Mouse (Mus musculus) forebrain, embryonic 10.5 days (tissue): ENCODE results near the gene Itgae. TPM values are rescaled to one million over a fixed set of nuclear protein-coding genes. Genes with fewer than 3 reads are reported as not detected.

ENCODE experiments used
- DNase-seq: peaks from one replicate; pipeline ENCODE4 v3.0.0-alpha.2; 2017; ENCODE audit warnings: low spot score; ENCODE audit errors: extremely low spot score
- H3K27ac ChIP-seq: fragments of 300-500 bp; sonication (generic); 2 replicates; pipeline ENCODE4 v1.5.1; 2016; ENCODE audit warnings: mild to moderate bottlenecking
- H3K27me3 ChIP-seq: fragments of 300-500 bp; sonication (generic); 2 replicates; pipeline ENCODE4 v1.6.1; 2016; ENCODE audit warnings: mild to moderate bottlenecking; ENCODE audit not compliant: poor library complexity, severe bottlenecking
- H3K36me3 ChIP-seq: fragments of 300-500 bp; sonication (generic); replicated peaks from 2 replicates; pipeline ENCODE4 v1.6.1; 2016; ENCODE audit warnings: mild to moderate bottlenecking, moderate library complexity
- H3K4me1 ChIP-seq: fragments of 300-500 bp; sonication (generic); 2 replicates; pipeline ENCODE4 v1.6.1; 2016
- H3K4me3 ChIP-seq: fragments of 300-500 bp; sonication (generic); 2 replicates; pipeline ENCODE4 v1.5.1; 2016; ENCODE audit warnings: mild to moderate bottlenecking, moderate library complexity
- H3K9me3 ChIP-seq: fragments of 300-500 bp; sonication (generic); 2 replicates; pipeline ENCODE4 v1.6.1; 2016; ENCODE audit warnings: mild to moderate bottlenecking, moderate library complexity
- WGBS: fragments of 180-500 bp; shearing (Covaris S2); methylation state at CpG from one replicate; pipeline ENCODE4 v1.1.7; 2016; 5-methylcytosine and 5-hydroxymethylcytosine counted together
- polyA plus RNA-seq: library from polyadenylated mRNA; unstranded; fragments of >200 nt; fragmentation: Nextera tagmentation; extraction: Ambion mirVana; gene quantifications from 2 replicates; pipeline ENCODE4 v1.2.1, GENCODE M21; 2016

The Itgae gene
- polyA plus RNA-seq, 1 experiment from 2014 or later: 0.45 TPM

DNA sequence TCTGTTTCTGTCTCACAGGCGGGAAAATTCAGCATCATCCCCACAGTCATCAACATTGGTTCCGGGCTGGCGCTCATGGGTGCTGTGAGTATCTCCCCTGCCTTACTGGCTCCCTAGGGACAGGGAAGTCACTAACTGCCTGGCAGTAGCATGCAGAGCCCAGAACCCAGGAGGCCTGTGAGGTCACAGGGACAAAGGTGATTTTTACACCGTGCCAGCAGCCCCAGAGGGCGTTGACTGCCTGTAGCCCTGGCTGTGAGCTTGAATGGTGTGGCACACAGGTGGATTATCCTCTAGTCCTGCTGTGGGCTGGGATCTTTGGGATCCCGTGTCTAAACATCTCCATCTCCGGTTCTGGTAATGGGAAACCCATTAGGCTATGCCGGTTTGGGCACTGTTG lies 77.7 kb downstream of the Itgae start:
- Histone ChIP-seq H3K9me3 (no peaks in the 10 kb centered on the region), H3K4me1 (0 out of 2 replicates have a peak, but pooled peaks cover 5% of the 10 kb centered on the region), H3K27ac (no peak overlapping the region), H3K27me3 (no peaks in the 10 kb centered on the region), H3K4me3 (no peak overlapping the region), H3K36me3 (peaks cover 31% of the 10 kb centered on the region)
- DNase-seq: no peak
- 89% methylated on average over 8 of the region's 8 CpGs for WGBS

DNA sequence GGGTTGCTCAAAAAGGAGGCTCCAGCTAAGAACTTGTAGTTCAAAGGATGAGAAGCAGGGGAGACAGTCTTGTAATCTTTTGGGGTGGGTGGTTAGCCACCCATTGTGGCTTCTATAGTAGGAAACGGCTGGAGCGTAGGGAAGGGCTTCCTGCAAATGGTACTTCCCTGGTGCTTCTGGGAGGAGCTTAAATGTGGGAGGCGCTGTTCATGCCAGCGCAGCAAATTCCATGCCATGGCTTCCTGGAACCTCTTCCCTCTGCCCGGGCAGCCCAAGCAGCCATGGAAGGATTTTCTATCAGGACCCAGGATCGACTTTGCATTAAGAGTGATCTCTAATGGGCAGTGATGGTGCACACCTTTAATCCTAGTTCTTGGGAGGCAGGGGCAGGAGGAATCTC lies 78.2 kb downstream of the Itgae start:
- Histone ChIP-seq H3K27ac (no peak overlapping the region), H3K9me3 (no peaks in the 10 kb centered on the region), H3K4me3 (no peak overlapping the region), H3K4me1 (0 out of 2 replicates have a peak, but pooled peaks cover 5% of the 10 kb centered on the region), H3K36me3 (peaks cover 36% of the 10 kb centered on the region), H3K27me3 (no peaks in the 10 kb centered on the region)
- WGBS: 82% methylated on average over 6 of the region's 6 CpGs
- DNase-seq: no peak

DNA sequence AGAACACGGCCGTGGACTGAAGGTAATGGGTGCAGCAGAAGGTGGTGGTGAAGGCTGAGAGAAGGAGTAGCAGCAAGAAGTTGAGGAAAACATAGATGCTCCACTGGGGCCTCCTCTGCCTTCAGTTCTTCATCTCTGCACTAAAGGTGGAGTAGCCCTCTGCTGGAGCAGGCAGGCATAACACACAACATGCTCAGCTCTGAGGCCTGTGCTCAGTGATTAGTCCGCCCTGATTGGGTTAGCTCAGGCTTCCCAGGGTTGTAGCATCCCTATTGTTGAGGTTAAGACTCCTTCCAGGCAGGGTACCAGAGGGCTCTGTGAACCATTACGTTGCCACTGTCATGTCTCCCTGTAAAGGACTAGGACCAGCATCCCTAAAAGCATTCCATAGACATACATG lies 78.8 kb downstream of the Itgae start:
- Histone ChIP-seq H3K36me3 (peaks cover 42% of the 10 kb centered on the region), H3K9me3 (no peaks in the 10 kb centered on the region), H3K27ac (no peak overlapping the region), H3K4me3 (no peak overlapping the region), H3K4me1 (0 out of 2 replicates have a peak, but pooled peaks cover 5% of the 10 kb centered on the region), H3K27me3 (no peaks in the 10 kb centered on the region)
- DNase-seq: peak; percentile 53
- WGBS: 39% methylated on average over 4 of the region's 4 CpGs

DNA sequence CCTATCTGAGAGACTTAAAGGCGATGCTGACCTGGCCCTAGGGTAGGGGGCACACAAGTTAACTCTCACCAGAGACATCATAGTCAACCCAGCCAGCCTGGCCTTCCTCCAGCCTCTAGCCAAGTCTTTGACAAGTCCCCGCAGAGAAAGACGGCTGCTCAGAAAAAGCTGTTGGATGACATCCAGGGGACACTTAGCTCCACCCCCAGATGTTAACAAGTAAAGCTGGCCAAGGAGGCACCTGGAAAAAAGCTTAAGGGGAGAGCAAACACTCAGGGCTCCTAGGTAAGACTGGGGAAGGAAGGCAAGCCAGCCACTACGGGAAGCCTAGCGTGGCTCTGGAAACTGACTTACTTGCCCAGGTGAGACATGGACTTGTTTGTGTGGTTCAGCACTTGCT lies 81.8 kb downstream of the Itgae start:
- peaks cover 13% of the 10 kb centered on the region for H3K4me1 ChIP-seq
- DNase-seq: no peak
- H3K36me3 ChIP-seq: peaks cover 52% of the 10 kb centered on the region
- H3K9me3 ChIP-seq: no peaks in the 10 kb centered on the region
- H3K27me3 ChIP-seq: no peaks in the 10 kb centered on the region
- 83% methylated on average over 5 of the region's 5 CpGs for WGBS
- H3K4me3 ChIP-seq: no peak overlapping the region
- H3K27ac ChIP-seq: no peak overlapping the region

DNA sequence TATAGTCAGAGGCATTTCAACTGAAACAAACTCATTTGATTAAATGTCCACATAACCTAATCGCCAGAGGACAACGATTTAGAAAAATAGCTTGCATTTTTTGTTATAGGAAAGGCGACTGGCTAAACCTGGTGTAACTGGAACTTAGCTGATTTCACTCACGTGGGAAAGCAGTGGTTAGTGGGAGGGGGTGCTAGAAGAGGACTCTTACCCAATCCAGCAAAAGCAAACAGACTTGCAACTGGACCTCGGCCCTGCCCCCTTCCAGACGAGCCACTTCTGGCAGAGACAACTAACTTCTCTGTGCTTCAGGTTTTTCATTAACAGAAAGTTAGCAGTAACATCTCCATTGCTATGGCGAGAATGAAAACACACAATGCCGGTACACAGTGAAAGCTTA lies 85.2 kb downstream of the Itgae start:
- DNase-seq: no peak
- WGBS: 55% methylated on average over 8 of the region's 8 CpGs
- H3K27ac ChIP-seq: no peak overlapping the region

DNA sequence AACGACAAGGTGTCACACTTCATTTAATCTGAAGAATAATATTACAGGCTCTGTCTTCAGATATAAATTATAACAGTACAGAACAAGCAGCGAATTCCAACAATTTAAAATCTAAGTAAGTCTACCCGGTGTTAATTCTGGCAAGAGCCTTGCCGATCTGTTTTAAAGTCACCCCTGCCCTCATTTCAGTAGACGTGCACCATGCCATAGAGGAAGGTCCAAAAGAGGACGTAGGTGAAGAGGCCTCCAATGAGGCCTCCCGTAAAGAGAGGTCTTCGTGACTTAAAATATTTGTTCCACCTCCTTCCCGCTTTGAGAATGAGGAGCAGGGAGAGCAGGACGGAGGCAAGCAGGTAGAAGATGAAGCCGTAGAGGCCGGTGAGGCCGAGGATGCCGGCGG lies 85.8 kb downstream of the Itgae start:
- DNase-seq: no peak
- H3K9me3 ChIP-seq: no peaks in the 10 kb centered on the region
- H3K4me1 ChIP-seq: peaks cover 28% of the 10 kb centered on the region
- H3K36me3 ChIP-seq: peaks cover 44% of the 10 kb centered on the region
- H3K4me3 ChIP-seq: peak overlapping the region; percentile 73
- H3K27ac ChIP-seq: peak overlapping the region; percentile 91
- H3K27me3 ChIP-seq: no peaks in the 10 kb centered on the region
- WGBS: 1% methylated on average over 15 of the region's 15 CpGs

More for the DNA sequence above, 85.2 kb downstream of the Itgae start:
- no peaks in the 10 kb centered on the region for H3K9me3 ChIP-seq
- H3K27me3 ChIP-seq: no peaks in the 10 kb centered on the region
- peaks cover 47% of the 10 kb centered on the region for H3K36me3 ChIP-seq
- H3K4me1 ChIP-seq: peaks cover 28% of the 10 kb centered on the region
- peak overlapping the region; percentile 73 for H3K4me3 ChIP-seq

DNA sequence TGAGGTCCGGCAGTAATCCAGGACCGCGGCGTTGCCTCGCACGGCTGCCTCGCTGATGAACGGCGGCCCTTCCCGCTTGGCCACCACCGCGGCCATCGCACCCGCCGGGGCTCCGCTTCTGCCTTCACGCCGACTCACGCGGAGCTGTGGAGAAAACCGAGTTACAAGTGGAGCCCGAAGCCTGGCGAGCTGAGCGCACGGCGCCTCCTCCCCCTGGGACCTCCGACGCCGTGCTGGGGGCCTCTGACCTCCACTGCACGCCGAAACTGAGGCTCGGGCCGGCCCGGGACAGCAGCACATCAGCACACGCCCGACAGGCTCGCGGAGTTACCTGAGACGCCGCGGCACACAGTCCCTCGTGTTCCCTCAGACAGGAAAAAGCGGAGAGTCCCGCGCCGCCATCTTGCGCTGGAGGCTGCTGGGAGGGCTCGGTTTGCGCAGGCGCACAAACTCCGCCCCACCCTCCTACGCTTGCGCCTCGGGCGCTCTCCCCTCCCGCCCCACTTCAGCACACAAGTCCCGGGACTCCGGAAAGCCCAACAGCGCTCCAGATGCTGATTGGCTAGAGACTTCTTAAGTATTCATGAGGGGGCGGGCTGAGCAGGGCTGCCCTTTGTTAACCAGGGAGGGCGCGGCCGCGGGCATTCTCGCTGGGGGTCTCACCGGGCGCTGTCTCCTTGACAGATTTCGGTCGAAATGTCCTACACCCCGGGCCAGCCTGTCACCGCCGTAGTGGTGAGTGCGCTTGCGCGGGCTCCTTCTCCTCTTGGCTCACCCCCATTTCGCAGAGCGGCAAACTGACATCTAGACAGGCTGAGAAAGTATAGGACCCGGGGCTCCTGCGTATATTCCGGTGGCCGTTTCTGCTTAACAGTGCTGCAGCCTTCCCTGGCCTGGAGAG lies 86.5 kb downstream of the Itgae start, which contains the start of the genes Emc6 and Tax1bp3:
Gene Emc6 (minus strand): TSS at position 430 of the 901 bp plus-strand sequence.
Gene Tax1bp3 (plus strand): TSS at position 476 of the 901 bp plus-strand sequence.
- peak; percentile 96 for DNase-seq
- peak within 1 kb of the TSS; percentile 91 for H3K27ac ChIP-seq
- H3K4me3 ChIP-seq: peak within 1 kb of the TSS; percentile 73
- H3K4me1 ChIP-seq: peaks cover 28% of the 10 kb centered on the region
- peaks cover 38% of the 10 kb centered on the region for H3K36me3 ChIP-seq
- H3K27me3 ChIP-seq: no peaks in the 10 kb centered on the region
- WGBS: under 1% methylated on average over 81 of the region's 81 CpGs
- H3K9me3 ChIP-seq: no peaks in the 10 kb centered on the region

DNA sequence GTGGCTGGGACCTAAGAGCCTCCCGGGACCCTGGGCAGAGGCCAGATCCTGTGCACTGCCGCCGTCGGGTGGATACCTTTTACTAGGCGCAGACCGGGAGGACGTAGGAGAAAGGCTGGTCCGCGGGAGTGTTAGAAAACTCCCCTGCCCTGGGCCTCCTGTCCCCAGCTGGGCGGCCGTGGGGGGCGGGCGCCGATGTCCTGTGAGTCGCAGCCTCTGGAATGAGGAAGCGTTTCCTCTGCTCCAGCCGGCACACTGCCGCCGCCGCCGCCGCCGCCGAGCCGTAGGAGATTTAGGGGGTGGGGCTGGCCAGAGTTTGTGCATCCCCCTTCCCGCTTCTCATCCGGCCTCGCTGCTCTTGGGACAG lies 87.1 kb downstream of the Itgae start:
- peak overlapping the region; percentile 91 for H3K27ac ChIP-seq
- peak; percentile 73 for DNase-seq
- H3K27me3 ChIP-seq: no peaks in the 10 kb centered on the region
- WGBS: 1% methylated on average over 28 of the region's 28 CpGs
- no peaks in the 10 kb centered on the region for H3K9me3 ChIP-seq
- peaks cover 36% of the 10 kb centered on the region for H3K36me3 ChIP-seq
- peak overlapping the region; percentile 73 for H3K4me3 ChIP-seq
- peaks cover 28% of the 10 kb centered on the region for H3K4me1 ChIP-seq

DNA sequence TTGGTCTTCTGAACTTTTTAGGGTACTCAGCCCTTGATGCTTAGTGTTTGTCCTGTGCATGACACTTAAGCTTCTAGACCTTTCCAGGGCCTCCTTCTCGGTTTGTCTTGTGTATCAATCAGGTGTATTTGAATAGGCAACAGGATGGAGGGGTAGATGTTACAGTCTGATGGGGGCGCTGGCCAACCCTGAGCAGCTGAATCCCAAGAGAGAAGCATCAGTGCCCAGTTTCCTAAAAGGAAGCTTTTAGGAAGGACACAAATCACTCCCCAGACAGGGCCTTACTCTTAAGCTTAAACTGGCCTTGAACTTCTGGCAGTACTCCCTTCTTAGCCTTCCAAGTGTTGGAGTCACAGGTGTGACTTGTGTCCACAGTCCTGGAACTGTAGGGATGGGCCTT lies 87.5 kb downstream of the Itgae start:
- no peaks in the 10 kb centered on the region for H3K9me3 ChIP-seq
- WGBS: 2% methylated on average over 2 of the region's 2 CpGs

DNA sequence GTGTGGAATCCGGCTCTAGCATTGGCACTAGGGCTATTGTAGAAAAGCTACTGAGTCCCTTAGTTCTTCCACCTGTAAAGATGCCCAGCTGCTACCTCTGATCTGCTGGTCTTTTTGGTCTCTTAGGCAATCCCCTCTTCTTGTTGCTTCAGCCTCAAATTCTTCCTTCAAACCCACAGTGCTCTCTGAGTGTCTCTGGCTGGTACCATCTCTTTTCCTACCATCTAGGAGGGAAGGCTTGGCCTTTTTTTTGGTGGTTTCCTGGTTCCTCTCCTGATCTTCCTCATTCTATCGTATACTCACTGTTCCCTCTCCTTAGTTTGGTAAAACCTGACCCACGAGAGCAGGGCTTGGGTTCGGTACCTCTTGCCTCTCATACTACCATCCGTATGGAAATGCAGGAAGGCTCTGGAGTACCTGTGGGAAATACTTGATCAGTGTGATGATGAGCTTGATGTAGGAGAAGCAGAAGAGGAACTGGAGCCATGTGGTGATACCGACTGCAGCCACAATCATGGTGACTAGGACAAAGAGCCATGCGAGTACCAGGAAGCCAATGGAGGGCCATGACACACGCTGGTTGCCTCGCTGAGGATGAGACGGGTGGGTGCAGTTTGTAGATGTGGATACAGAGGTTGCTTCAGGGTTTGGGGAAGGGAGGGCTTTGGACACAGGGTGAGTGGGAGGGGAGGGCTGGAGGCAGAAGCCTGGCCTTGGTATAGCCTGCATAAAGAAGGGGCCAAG lies 95.7 kb downstream of the Itgae start:
- Histone ChIP-seq H3K4me1 (no peaks in the 10 kb centered on the region), H3K27me3 (no peaks in the 10 kb centered on the region), H3K27ac (no peak overlapping the region), H3K4me3 (no peak overlapping the region), H3K9me3 (no peaks in the 10 kb centered on the region), H3K36me3 (peaks cover 76% of the 10 kb centered on the region)
- DNase-seq: no peak
- WGBS: 92% methylated on average over 10 of the region's 10 CpGs

More for the DNA sequence above, 87.5 kb downstream of the Itgae start:
- H3K27me3 ChIP-seq: no peaks in the 10 kb centered on the region
- H3K4me3 ChIP-seq: peak overlapping the region; percentile 73
- H3K4me1 ChIP-seq: peaks cover 28% of the 10 kb centered on the region
- H3K36me3 ChIP-seq: peaks cover 35% of the 10 kb centered on the region
- peak overlapping the region; percentile 91 for H3K27ac ChIP-seq
- no peak for DNase-seq

DNA sequence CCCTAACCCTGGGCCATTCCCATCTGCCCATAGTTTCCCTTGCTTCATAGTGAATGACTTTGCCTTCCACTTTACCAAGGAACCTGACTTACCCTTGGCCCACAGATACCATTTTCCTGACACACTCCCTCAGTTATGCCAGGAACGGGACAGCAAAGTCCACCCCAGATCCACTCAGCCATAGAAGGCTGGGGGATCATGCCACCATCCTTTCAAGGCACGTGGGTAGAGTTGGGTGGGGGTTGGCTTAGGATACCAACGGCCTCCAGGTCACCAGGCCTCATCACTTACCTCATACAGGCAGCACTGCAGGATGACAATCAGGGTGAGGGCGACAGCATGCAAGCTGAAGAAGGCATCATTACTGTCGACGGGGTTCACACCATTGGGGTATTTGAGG lies 96.8 kb downstream of the Itgae start:
- no peak for DNase-seq
- peaks cover 80% of the 10 kb centered on the region for H3K36me3 ChIP-seq
- H3K9me3 ChIP-seq: no peaks in the 10 kb centered on the region
- 86% methylated on average over 6 of the region's 6 CpGs for whole genome bisulfite sequencing
- H3K27ac ChIP-seq: no peak overlapping the region
- H3K4me3 ChIP-seq: no peak overlapping the region
- no peaks in the 10 kb centered on the region for H3K27me3 ChIP-seq
- H3K4me1 ChIP-seq: no peaks in the 10 kb centered on the region

DNA sequence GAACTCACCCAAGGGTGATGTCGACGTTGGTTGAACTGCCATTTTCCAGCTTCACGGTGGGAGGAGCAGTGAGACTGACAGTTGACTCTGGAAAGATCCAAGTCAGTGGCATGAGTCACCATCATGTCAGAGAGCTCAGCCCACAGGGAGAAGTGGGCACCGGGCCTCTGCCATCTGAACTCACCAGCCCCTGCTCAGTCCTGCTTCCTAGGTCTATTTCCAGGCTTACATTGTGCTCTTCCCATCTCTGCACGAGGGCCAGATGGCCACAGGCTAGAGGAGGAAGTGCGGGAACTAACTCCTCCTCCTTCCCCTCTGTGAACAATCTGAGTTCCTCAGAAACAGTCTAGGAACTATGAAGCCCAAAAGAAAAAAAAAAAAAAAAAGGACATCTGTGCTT lies 102.7 kb downstream of the Itgae start:
- WGBS: 88% methylated on average over 6 of the region's 6 CpGs
- Histone ChIP-seq H3K4me1 (peaks cover 5% of the 10 kb centered on the region), H3K9me3 (no peaks in the 10 kb centered on the region), H3K36me3 (peaks cover 41% of the 10 kb centered on the region), H3K27ac (no peak overlapping the region), H3K27me3 (no peaks in the 10 kb centered on the region), H3K4me3 (no peak overlapping the region)
- no peak for DNase-seq

DNA sequence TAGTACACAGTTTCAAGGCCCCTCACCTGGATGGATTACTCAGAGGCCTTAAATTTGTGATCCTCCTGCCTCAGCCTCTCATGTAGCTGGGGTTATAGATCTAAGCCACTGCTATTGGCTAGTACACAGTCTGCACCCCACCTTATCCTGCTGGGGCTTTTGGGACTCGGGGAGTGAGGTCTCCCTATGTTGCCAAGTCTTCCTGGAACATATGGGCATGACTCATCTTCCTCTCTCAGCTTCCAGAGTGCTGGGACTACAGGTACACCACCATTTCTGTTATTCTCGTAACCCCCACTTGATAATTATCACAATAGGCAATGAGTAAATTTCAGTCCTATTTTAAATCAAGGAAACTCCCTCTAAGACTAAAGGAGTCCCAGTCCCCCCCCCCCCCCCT lies 104.1 kb downstream of the Itgae start:
- H3K9me3 ChIP-seq: no peaks in the 10 kb centered on the region
- DNase-seq: no peak
- H3K4me3 ChIP-seq: no peak overlapping the region
- no peak overlapping the region for H3K27ac ChIP-seq
- WGBS: 83% methylated on average over 2 of the region's 2 CpGs
- H3K27me3 ChIP-seq: no peaks in the 10 kb centered on the region
- H3K4me1 ChIP-seq: peaks cover 14% of the 10 kb centered on the region
- peaks cover 32% of the 10 kb centered on the region for H3K36me3 ChIP-seq
